Mouse (Mus musculus) ES-E14 (cell line): ENCODE measurements around the gene Zc3h7a.

Experiments
- MAFK ChIP-seq: IDR thresholded peaks from 2 replicates; pipeline ENCODE4 v1.6.1; 2014; ENCODE audit warnings: mild to moderate bottlenecking, low read depth, low read length, inconsistent platforms; ENCODE audit not compliant: insufficient read depth
- ZC3H11A ChIP-seq: IDR thresholded peaks from 2 replicates; pipeline ENCODE4 v1.6.1; 2012; ENCODE audit warnings: low read depth, mild to moderate bottlenecking, inconsistent platforms, low read length, borderline replicate concordance

GRCm38 (mm10) chr16:11154500-11154899 is 21.7 kb downstream of the Zc3h7a start:
- no peak for TF ChIP-seq MAFK
- no peak for TF ChIP-seq ZC3H11A
